Mouse (Mus musculus) C2C12 (cell line): ENCODE results near the gene Pdgfc. TPM values are rescaled to one million over a fixed set of nuclear protein-coding genes. Genes with fewer than 3 reads are reported as not detected.

Experiments
- H3K27me3 ChIP-seq: one replicate; pipeline ENCODE4 v1.6.1; 2011; ENCODE audit not compliant: control insufficient read depth, insufficient read depth, insufficient read length
- H3K36me3 ChIP-seq: one replicate; pipeline ENCODE4 v1.6.1; 2011; ENCODE audit not compliant: control insufficient read depth, insufficient read depth
- H3K4me3 ChIP-seq: one replicate; pipeline ENCODE4 v1.5.1; 2011; ENCODE audit warnings: mild to moderate bottlenecking, control low read depth; ENCODE audit not compliant: poor library complexity, insufficient read depth, severe bottlenecking
- H3K79me2 ChIP-seq: one replicate; pipeline ENCODE4 v1.6.1; 2011; ENCODE audit not compliant: control insufficient read depth, insufficient read depth
- H3K79me3 ChIP-seq: one replicate; pipeline ENCODE4 v1.6.1; 2011; ENCODE audit warnings: low read depth, control low read depth
- H3ac ChIP-seq: one replicate; pipeline ENCODE3; 2011; ENCODE audit warnings: low read depth; ENCODE audit not compliant: control insufficient read depth, insufficient read length
- CEBPB ChIP-seq: IDR thresholded peaks from one replicate; pipeline ENCODE4 v1.6.1; 2011; ENCODE audit warnings: low read depth, mild to moderate bottlenecking, control low read depth, moderate library complexity
- CTCF ChIP-seq: IDR thresholded peaks from one replicate; pipeline ENCODE4 v1.5.1; 2011; ENCODE audit not compliant: control insufficient read depth, insufficient read depth, insufficient read length
- FOSL1 ChIP-seq: IDR thresholded peaks from one replicate; pipeline ENCODE4 v1.8.0; 2011; ENCODE audit warnings: mild to moderate bottlenecking, low read length; ENCODE audit not compliant: poor library complexity, insufficient read depth, severe bottlenecking
- MAX ChIP-seq: IDR thresholded peaks from one replicate; pipeline ENCODE4 v1.6.1; 2011; ENCODE audit warnings: mild to moderate bottlenecking, control low read depth
- MYOD1 ChIP-seq: IDR thresholded peaks from one replicate; pipeline ENCODE4 v1.6.1; 2011; ENCODE audit warnings: low read depth; ENCODE audit not compliant: control insufficient read depth, insufficient read length
- MYOG ChIP-seq: IDR thresholded peaks from one replicate; pipeline ENCODE4 v1.6.1; 2011; ENCODE audit not compliant: control insufficient read depth, insufficient read length; ENCODE audit errors: extremely low read depth
- USF1 ChIP-seq: IDR thresholded peaks from one replicate; pipeline ENCODE4 v1.6.1; 2011; ENCODE audit warnings: low read depth, mild to moderate bottlenecking, control low read depth, moderate library complexity
- polyA plus RNA-seq: library from polyadenylated mRNA; unstranded; fragments of >200 nt; fragmentation: generic; extraction: Trizol; gene quantifications from one replicate; pipeline ENCODE4 v1.2.1, GENCODE M21; 2012; ENCODE audit warnings: missing spikeins

The Pdgfc gene
- polyA plus RNA-seq, 1 experiment: 13.3 TPM

- H3ac ChIP-seq: no peak overlapping the region
- TF ChIP-seq MYOD1 (no peak), CTCF (no peak), MYOG (no peak), FOSL1 (no peak), CEBPB (no peak), MAX (no peak), USF1 (no peak)
- H3K79me3 ChIP-seq: peaks cover 25% of the 10 kb centered on the region
- no peak overlapping the region for H3K4me3 ChIP-seq
- peaks cover 6% of the 10 kb centered on the region for H3K36me3 ChIP-seq
- H3K27me3 ChIP-seq: no peaks in the 10 kb centered on the region
- peaks cover 29% of the 10 kb centered on the region for H3K79me2 ChIP-seq
Observed at GRCm38 (mm10) chr3:81143730-81144129, 107.5 kb downstream of the Pdgfc start.

- Histone ChIP-seq H3K27me3 (no peaks in the 10 kb centered on the region), H3K4me3 (no peak overlapping the region), H3K36me3 (no peaks in the 10 kb centered on the region), H3K79me3 (peaks cover 14% of the 10 kb centered on the region), H3ac (no peak overlapping the region), H3K79me2 (peaks cover 26% of the 10 kb centered on the region)
- no peak for TF ChIP-seq USF1
- no peak for TF ChIP-seq MYOD1
- no peak for TF ChIP-seq MAX
- TF ChIP-seq CTCF: no peak
- TF ChIP-seq MYOG: no peak
- no peak for TF ChIP-seq CEBPB
- TF ChIP-seq FOSL1: no peak
Observed at GRCm38 (mm10) chr3:81149109-81149521, 112.9 kb downstream of the Pdgfc start.

- Histone ChIP-seq H3ac (no peak overlapping the region), H3K4me3 (no peak overlapping the region), H3K79me3 (peaks cover 12% of the 10 kb centered on the region), H3K79me2 (peaks cover 19% of the 10 kb centered on the region), H3K36me3 (no peaks in the 10 kb centered on the region), H3K27me3 (no peaks in the 10 kb centered on the region)
- TF ChIP-seq CTCF (no peak), CEBPB (no peak), MAX (no peak), FOSL1 (no peak), USF1 (no peak), MYOG (no peak), MYOD1 (no peak)
Observed at GRCm38 (mm10) chr3:81150228-81150627, 114.0 kb downstream of the Pdgfc start.

GRCm38 (mm10) chr3:81154420-81154819, 118.2 kb downstream of the Pdgfc start:
- Histone ChIP-seq H3K4me3 (no peak overlapping the region), H3K27me3 (no peaks in the 10 kb centered on the region), H3K79me2 (peaks cover 9% of the 10 kb centered on the region), H3K79me3 (peaks cover 5% of the 10 kb centered on the region), H3ac (no peak overlapping the region), H3K36me3 (no peaks in the 10 kb centered on the region)
- no peak for TF ChIP-seq MYOG
- TF ChIP-seq MYOD1: no peak
- TF ChIP-seq CTCF: no peak

- no peak overlapping the region for H3ac ChIP-seq
- peaks cover 26% of the 10 kb centered on the region for H3K79me2 ChIP-seq
- H3K27me3 ChIP-seq: no peaks in the 10 kb centered on the region
- peaks cover 5% of the 10 kb centered on the region for H3K79me3 ChIP-seq
- no peaks in the 10 kb centered on the region for H3K36me3 ChIP-seq
- TF ChIP-seq CTCF (no peak), CEBPB (peak; percentile 68), MAX (no peak), MYOG (no peak), USF1 (no peak)
- H3K4me3 ChIP-seq: no peak overlapping the region
Observed at GRCm38 (mm10) chr3:81160457-81161165, 124.4 kb downstream of the Pdgfc start.

- TF ChIP-seq MYOG (no peak), CEBPB (peak; percentile 80)
- peaks cover 26% of the 10 kb centered on the region for H3K79me2 ChIP-seq
- no peaks in the 10 kb centered on the region for H3K36me3 ChIP-seq
- peaks cover 6% of the 10 kb centered on the region for H3K79me3 ChIP-seq
- no peak overlapping the region for H3K4me3 ChIP-seq
- no peak overlapping the region for H3ac ChIP-seq
- H3K27me3 ChIP-seq: no peaks in the 10 kb centered on the region
Observed at GRCm38 (mm10) chr3:81162129-81162528, 125.9 kb downstream of the Pdgfc start.
